Mouse (Mus musculus) megakaryocyte, embryonic 14.5 days (primary cell): Measurements from ENCODE around the gene Pcsk7.

ENCODE experiments used
- FLI1 ChIP-seq: IDR thresholded peaks from 2 replicates; pipeline ENCODE4 v1.6.1; 2012; ENCODE audit warnings: low read length, inconsistent platforms, mixed read lengths
- GATA1 ChIP-seq: IDR thresholded peaks from 3 replicates; pipeline ENCODE4 v1.6.1; 2012; ENCODE audit warnings: mixed read lengths, low read length, inconsistent platforms, borderline replicate concordance

DNA sequence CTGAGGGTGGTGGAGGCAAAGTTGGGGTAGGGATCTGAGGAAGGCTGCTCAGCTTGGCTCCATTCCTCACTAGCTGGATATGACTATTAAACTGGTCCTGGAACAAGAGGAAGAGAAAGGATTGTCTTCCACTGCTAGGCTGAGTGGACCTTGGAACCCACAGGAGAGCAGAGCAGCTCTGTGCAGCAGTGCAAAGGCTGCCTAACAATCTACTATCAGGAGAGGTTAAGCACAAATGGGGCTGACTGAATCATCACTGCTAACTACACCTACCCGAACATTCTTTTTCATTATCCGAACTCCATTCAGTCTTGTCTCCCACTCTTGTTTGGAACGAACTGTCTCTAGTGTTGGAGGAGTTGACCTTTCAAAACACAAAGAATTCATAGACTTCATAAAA is 37.1 kb upstream of the Pcsk7 start:
- TF ChIP-seq GATA1 (no peak), FLI1 (no peak)
